Mouse (Mus musculus): ENCODE results near the gene B3gnt2. TPM values are rescaled to one million over a fixed set of nuclear protein-coding genes. Genes with fewer than 3 reads are reported as not detected.

The B3gnt2 gene
- polyA plus RNA-seq, 1 experiment from 2014 or later: 5.5 TPM

DNA sequence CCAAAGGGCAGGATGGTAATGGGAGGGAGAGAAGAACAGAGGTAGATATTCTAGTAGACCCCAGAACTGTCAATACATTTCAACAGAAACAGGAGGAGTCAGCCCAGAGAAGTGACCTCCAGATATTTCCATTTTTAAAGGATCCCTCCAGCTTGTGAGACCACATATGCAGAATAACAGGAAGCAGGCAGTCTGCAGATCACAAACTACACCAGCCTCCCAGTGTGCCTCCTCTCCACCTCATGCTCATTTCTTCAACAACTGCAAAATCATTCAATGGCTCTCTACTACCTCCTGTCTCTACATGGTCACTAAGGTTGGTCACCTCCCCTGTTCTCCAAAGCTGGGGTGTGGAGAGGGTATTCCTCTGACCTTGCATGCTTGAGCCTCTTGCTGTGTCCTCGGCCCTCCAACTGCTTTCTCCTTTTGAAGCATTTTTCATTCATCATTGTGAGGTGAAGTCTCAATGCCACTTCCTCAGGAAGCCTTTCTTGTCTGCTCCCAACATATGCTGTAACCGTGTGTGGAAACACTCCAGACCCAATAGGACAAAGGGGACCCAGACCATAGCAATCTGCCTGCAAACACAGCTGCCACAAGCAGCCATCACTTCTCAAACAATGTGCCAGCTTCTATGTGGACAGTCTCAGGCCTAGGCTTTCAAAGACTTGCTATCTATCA, 7.1 kb downstream of the B3gnt2 start:
- H3K4me2 ChIP-seq (replicated peaks): no peak overlapping the region
- H3K4me3 ChIP-seq: no peak overlapping the region
- 68% methylated on average over 2 of the region's 2 CpGs for WGBS
- no peaks in the 10 kb centered on the region for H3K9me3 ChIP-seq
- no peak overlapping the region for H3K27ac ChIP-seq
- ATAC-seq (ENCODE audit: low FRiP score, low read depth): no peak
- H3K4me1 ChIP-seq: peaks cover 8% of the 10 kb centered on the region
- no peaks in the 10 kb centered on the region for H3K36me3 ChIP-seq
- H3K27me3 ChIP-seq: peaks cover 35% of the 10 kb centered on the region
- H3K9ac ChIP-seq: no peak overlapping the region

DNA sequence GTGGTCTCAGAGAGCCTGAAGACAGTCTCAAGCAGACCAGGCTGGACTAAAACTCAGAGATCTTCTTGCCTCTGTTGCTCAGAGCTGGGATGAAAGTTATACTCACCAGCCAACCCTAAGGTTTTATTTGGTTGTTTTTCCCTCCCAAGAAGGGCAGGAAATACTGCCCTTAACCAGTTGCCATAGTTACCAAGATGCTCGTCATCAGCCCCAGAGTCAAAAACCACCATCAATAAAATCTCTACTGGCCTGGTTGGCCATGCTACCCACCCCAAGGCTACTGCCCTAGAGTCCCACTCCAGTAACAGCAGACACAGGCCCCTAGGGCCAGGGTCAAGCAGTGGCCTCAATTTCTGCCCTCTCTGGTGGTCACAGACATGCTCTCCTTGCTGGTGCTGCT, 8.3 kb downstream of the B3gnt2 start:
- Histone ChIP-seq H3K27ac (no peak overlapping the region), H3K9me3 (no peaks in the 10 kb centered on the region), H3K4me2 (replicated peaks) (no peak overlapping the region), H3K9ac (no peak overlapping the region), H3K27me3 (peaks cover 24% of the 10 kb centered on the region), H3K4me3 (no peak overlapping the region), H3K36me3 (no peaks in the 10 kb centered on the region), H3K4me1 (no peaks in the 10 kb centered on the region)
- WGBS: 37% methylated on average over 1 of the region's 1 CpGs
- ATAC-seq (ENCODE audit: low FRiP score, low read depth): no peak

DNA sequence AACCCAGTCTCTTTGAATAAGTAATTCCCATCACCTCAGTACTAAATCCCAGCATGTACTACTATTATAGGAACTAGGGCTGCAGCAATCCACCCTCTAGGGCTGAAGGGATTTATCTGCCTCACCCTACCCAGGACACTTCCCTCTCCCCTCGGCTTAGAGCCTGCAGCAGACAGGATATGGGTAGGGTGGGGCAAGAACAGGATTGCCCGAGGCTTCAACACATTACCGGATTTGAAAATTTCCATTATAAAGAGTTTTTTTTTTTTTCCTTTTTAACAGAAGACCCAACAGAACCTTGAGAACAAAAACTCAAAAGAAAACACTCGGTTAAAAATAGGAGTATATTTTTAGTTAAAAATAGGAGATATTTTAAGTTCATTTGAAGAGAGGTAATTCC, 9.3 kb downstream of the B3gnt2 start:
- Histone ChIP-seq H3K4me2 (replicated peaks) (no peak overlapping the region), H3K9me3 (no peaks in the 10 kb centered on the region), H3K36me3 (no peaks in the 10 kb centered on the region), H3K9ac (no peak overlapping the region), H3K4me1 (no peaks in the 10 kb centered on the region), H3K27ac (no peak overlapping the region), H3K27me3 (peaks cover 13% of the 10 kb centered on the region), H3K4me3 (no peak overlapping the region)
- ATAC-seq (ENCODE audit: low FRiP score, low read depth): no peak
- WGBS: 48% methylated on average over 4 of the region's 4 CpGs

DNA sequence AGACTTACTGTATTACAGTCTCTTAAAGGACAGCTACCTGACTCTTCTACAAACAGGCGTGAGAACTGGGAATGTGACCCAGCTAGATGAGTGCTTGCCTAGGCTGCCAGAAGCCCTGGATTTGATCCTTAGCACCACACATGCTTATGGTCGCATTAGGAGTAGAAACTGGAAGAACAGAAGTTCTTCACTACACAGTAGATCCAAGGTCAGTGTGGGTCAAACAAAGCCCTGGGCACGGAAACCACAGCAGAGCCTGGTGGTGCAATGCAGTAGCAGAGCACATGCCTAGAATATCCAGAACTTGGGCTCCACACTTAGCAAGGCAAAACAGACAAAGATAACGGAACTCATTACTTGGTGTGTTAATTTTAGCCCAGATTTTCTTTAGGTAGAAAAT, 10.7 kb downstream of the B3gnt2 start:
- no peak overlapping the region for H3K27ac ChIP-seq
- no peak overlapping the region for H3K4me3 ChIP-seq
- peaks cover 5% of the 10 kb centered on the region; the same call in 1 of the 2 replicates for H3K27me3 ChIP-seq
- no peaks in the 10 kb centered on the region for H3K4me1 ChIP-seq
- ATAC-seq (ENCODE audit: low FRiP score, low read depth): no peak
- no peaks in the 10 kb centered on the region for H3K36me3 ChIP-seq
- no peaks in the 10 kb centered on the region for H3K9me3 ChIP-seq
- no peak overlapping the region for H3K4me2 ChIP-seq (replicated peaks)
- no peak overlapping the region for H3K9ac ChIP-seq
- 82% methylated on average over 4 of the region's 4 CpGs for WGBS

DNA sequence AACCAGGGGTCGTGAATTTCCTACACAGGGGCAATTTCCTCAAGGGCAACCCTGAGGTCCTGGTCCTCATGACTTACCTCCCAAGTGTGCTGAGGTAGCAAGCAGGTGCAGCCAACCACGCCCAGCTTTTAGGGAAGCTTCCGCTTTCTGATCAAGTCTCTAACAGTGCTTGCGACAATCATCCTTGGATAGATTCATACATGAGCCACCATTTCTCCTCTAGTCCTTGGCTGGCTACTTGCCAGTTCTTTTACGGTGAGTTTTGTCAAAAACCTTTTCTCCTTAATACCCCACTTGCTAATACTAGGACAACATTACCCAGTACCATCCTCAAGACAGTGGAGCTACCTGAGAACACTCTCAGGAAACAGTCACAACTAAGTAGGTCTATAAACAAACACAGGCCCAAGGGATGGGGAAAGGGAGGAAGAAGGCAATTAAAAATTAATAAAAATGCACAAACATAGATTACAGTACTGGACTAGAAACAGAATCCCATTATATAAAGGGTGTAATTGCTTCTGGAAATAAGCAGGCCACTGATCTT, 12.0 kb downstream of the B3gnt2 start:
- H3K27ac ChIP-seq: no peak overlapping the region
- WGBS: 71% methylated on average over 5 of the region's 5 CpGs

DNA sequence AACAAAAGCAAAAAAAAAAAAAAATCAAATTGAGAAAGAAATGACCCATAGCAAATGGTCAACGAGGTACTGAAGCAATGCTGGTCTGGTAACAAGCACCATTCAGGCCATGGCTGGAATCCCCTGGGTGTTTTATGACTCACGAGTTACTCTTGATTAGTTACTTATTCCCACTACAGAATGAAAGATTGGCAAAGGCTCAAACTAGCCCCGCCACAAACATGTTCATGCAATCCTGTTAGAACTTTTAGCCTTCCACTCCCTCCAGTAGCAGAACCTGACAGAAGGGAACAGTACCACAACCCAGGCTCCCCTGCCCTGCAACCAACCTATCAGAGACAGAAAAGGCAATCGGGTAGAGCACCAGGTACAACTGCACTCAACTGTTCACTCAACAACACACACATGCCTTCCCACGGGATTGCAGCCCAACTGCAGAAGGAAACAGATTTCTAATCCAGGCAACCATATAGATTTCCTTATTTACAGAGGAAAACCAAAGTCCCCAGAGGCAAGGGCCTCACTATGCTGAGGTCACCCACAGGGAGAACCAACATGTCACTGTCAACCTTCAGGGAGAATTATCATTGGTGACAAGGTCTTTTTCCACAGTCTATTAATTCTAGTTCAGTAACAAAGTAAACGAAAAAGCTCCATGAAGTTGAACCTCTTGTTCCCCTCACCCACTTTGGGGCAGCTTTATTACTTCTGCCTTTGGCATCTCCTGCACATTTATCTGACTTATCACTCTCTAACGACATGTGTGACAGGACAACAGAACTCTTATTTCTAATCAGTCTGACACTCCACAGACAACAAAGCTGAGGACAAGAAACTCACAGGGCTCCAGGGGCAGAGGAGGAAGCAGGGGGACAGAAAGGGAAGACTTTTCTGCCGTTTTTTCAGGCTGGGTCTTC, 12.8 kb downstream of the B3gnt2 start:
- no peaks in the 10 kb centered on the region for H3K9me3 ChIP-seq
- whole genome bisulfite sequencing: 23% methylated on average over 8 of the region's 8 CpGs
- ATAC-seq (ENCODE audit: low FRiP score, low read depth): no peak

More for the DNA sequence above, 12.0 kb downstream of the B3gnt2 start:
- H3K36me3 ChIP-seq: no peaks in the 10 kb centered on the region
- no peak overlapping the region for H3K9ac ChIP-seq
- no peaks in the 10 kb centered on the region for H3K9me3 ChIP-seq
- H3K27me3 ChIP-seq: no peaks in the 10 kb centered on the region
- no peaks in the 10 kb centered on the region for H3K4me1 ChIP-seq
- ATAC-seq (ENCODE audit: low FRiP score, low read depth): no peak
- no peak overlapping the region for H3K4me3 ChIP-seq
- H3K4me2 ChIP-seq (replicated peaks): no peak overlapping the region

DNA sequence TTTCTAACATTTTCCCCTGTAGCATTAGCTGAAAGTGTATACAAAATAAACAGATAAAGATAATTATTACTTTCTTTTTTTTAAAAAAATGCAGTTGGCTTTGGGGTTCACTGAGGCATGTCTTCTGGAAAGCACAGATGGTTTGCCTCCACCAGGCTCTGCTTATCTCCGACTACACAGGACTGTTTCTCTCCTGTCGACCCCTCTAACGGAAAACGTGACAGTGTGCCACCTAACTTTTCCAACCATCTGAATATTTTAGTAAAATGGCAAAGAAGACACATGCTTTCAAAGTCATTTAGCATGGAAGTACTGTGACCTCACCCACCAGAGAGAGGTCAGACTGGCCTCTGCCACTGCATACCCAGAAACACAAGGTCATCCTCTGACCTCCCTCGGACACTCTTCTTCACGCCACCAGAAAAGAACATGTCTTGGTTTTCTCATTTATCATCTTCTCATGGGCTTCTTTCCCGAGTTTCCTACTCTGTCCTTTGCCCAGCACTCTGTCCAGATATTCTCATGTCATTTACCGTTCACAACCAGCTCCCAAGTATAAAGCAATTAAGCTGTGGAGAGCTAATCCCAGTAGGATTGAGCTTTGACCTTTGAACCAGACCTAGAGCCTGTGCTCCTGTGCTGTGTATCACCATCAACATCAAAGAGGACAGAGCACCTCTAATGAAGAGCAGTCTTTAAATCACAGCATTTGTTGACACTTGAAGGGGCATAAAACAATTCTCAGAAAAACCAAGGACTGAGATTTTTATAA, 13.6 kb downstream of the B3gnt2 start:
- 43% methylated on average over 8 of the region's 8 CpGs for WGBS

More for the DNA sequence above, 12.8 kb downstream of the B3gnt2 start:
- no peaks in the 10 kb centered on the region for H3K4me1 ChIP-seq
- H3K4me3 ChIP-seq: no peak overlapping the region
- H3K27me3 ChIP-seq: no peaks in the 10 kb centered on the region
- H3K9ac ChIP-seq: no peak overlapping the region
- no peak overlapping the region for H3K27ac ChIP-seq
- H3K36me3 ChIP-seq: no peaks in the 10 kb centered on the region
- H3K4me2 ChIP-seq (replicated peaks): no peak overlapping the region

DNA sequence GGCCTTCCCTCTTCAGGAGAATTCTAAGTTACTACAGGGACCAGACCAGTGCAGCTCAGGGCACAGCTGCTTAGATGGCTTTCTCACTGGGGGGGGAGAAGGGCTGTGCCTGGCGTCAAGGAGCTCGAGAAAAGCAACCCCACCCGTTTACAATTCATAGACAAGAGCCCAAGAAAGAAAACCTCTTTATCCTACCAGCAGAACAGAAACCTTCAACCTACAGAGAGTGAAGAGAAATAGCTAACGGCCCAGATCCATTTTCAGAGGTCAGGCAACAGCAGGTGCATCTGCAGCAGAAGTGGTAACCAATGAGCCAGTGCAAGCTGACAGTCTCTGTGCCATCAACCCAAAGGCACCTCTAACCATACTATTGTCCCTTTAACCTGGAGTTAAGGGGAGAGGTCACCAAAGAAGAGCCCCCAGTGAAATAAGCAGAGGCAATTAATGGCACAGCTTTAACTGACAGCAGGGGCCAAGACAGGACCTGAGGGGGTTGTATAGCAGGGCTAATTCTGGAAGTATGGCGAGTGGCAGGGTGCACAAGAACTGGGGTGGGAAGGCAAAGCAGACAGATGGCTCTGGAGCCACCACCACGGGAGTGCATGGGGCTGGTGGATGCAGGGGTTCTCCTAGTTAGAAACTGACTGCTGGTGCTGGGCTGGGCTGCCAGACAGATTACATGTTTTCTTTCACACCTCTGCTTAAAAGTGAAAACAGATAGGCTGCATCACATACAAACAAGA, 14.5 kb downstream of the B3gnt2 start:
- no peak overlapping the region for H3K4me2 ChIP-seq (replicated peaks)

More for the DNA sequence above, 13.6 kb downstream of the B3gnt2 start:
- Histone ChIP-seq H3K4me1 (no peaks in the 10 kb centered on the region), H3K27ac (no peak overlapping the region), H3K9me3 (no peaks in the 10 kb centered on the region), H3K4me2 (replicated peaks) (no peak overlapping the region), H3K36me3 (no peaks in the 10 kb centered on the region), H3K4me3 (no peak overlapping the region), H3K9ac (no peak overlapping the region), H3K27me3 (no peaks in the 10 kb centered on the region)
- no peak for ATAC-seq (ENCODE audit: low FRiP score, low read depth)

DNA sequence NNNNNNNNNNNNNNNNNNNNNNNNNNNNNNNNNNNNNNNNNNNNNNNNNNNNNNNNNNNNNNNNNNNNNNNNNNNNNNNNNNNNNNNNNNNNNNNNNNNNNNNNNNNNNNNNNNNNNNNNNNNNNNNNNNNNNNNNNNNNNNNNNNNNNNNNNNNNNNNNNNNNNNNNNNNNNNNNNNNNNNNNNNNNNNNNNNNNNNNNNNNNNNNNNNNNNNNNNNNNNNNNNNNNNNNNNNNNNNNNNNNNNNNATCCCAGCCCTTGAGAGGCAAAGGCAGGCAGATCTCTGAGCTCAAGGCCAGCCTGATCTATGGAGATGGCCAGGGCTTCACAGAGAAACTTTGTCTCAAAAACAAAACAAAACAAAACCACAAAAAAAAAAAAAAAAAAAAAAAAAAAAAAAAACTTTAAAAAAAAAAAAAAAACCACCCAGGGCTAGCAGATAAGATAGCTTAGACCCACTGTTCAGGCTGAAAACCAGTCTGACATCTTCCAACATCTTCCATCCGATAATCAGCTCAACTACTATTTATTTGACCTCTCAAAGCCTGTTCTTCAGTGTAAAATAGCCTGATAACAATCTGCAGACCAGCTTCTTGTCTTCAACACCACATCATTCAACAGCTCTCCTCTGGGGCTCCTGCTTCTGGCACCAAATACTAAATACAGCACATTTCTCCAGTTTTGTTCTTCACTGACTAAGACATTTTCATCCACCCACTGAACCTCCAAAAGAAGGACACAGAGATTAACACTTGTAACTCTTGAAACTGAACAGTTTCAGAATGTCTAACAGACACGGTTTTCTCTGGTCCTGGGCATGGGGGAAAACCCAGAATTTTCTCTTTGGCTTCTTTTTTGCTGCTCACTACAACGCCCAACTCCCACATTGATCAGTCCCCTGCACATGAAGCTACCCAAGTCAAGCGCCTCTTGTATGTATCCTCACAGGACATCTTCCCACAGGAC, 15.7 kb downstream of the B3gnt2 start:
- H3K9ac ChIP-seq: no peak overlapping the region
- H3K36me3 ChIP-seq: no peaks in the 10 kb centered on the region
- no peak overlapping the region for H3K4me2 ChIP-seq (replicated peaks)
- no peaks in the 10 kb centered on the region for H3K4me1 ChIP-seq
- H3K4me3 ChIP-seq: no peak overlapping the region
- H3K9me3 ChIP-seq: no peaks in the 10 kb centered on the region
- ATAC-seq (ENCODE audit: low FRiP score, low read depth): no peak
- no peaks in the 10 kb centered on the region for H3K27me3 ChIP-seq
- WGBS: 68% methylated on average over 4 of the region's 4 CpGs
- H3K27ac ChIP-seq: no peak overlapping the region

More for the DNA sequence above, 14.5 kb downstream of the B3gnt2 start:
- H3K4me1 ChIP-seq: no peaks in the 10 kb centered on the region
- no peak for ATAC-seq (ENCODE audit: low FRiP score, low read depth)
- H3K4me3 ChIP-seq: no peak overlapping the region
- H3K9me3 ChIP-seq: no peaks in the 10 kb centered on the region
- no peak overlapping the region for H3K27ac ChIP-seq
- 47% methylated on average over 6 of the region's 6 CpGs for WGBS
- H3K27me3 ChIP-seq: no peaks in the 10 kb centered on the region
- H3K36me3 ChIP-seq: no peaks in the 10 kb centered on the region
- no peak overlapping the region for H3K9ac ChIP-seq

DNA sequence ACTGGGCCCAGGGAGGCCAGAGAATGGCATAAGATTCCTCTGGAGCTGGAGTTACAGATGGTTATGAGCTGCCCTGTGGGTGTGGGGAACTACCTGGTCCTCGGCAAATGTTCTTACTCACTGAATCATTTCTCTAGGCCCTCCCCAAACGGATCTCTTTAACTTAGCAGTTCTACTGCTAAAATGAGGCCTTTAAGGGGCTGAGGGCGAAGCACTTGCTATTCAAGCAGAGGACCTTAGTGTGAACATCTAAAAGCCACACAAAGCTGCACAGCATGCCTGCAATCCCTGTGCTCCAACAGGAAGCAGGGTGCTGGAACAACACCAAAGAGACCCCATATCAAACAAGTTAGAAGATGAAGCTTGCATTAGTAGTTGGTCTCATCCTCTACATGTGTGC, 21.3 kb downstream of the B3gnt2 start:
- Histone ChIP-seq H3K4me1 (no peaks in the 10 kb centered on the region), H3K9me3 (no peaks in the 10 kb centered on the region), H3K27me3 (no peaks in the 10 kb centered on the region), H3K36me3 (0 out of 2 replicates have a peak, but pooled peaks cover 3% of the 10 kb centered on the region), H3K4me2 (replicated peaks) (no peak overlapping the region), H3K27ac (no peak overlapping the region), H3K4me3 (no peak overlapping the region), H3K9ac (no peak overlapping the region)
- ATAC-seq (ENCODE audit: low FRiP score, low read depth): no peak
- 73% methylated on average over 3 of the region's 3 CpGs for WGBS
